Comparison of ENCODE assay signal across 8 mouse cellular contexts in the genomic region with DNA sequence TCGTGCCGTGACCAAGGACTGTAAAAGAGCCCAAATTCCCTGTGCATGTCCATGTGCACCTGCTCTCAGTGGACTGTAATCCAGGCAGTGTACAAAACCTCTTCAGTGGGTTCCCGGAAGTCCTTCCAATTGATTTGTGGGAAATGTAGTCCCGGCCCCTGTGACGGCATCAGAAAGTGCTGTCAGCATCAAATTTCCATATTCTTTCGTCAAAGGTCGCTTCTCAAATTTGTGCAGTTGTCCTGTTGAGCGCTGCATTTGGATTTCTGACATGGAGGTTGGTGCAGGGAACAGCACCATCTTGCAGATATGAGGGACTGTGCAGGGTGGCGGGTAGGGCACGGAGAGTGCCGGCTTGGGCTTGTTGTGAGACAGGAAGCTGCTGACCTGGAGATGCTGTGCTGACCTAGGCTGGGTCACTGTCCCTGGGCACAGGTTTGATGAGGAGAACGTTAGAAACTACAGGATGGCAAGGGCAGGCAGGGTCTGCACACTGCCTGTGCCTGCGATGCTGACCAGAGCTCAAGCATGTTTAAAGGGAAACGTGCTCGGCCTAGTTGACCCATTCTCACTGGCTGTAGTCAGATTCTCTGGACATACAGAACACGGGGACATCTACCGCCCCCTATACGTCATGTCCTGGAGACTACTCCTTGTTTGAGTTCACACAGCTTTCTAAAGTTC. TPM values are rescaled to one million over a fixed set of nuclear protein-coding genes. Genes with fewer than 3 reads are reported as not detected.
DNase-seq lines count a peak whose midpoint lies in the region; ATAC-seq and TF ChIP-seq lines count a peak whose summit lies in the region.

No protein-coding gene starts in this region.

- H3K9me3 ChIP-seq in embryonic facial prominence, embryonic 13.5 days = no peaks in the 10 kb centered on the region
- H3K9me3 ChIP-seq in limb, embryonic 13.5 days = no peaks in the 10 kb centered on the region
- H3K9me3 ChIP-seq in midbrain, embryonic 16.5 days (replicated peaks; ENCODE audit: control insufficient read depth, low read length, poor library complexity, severe bottlenecking) = no peaks in the 10 kb centered on the region

- H3K4me1 ChIP-seq in embryonic facial prominence, embryonic 13.5 days = peaks cover 6% of the 10 kb centered on the region; the same call in 1 of the 2 replicates
- 0 out of 2 replicates have a peak, but pooled peaks cover 2% of the 10 kb centered on the region for H3K4me1 ChIP-seq in heart, adult 2 months (ENCODE audit: control insufficient read depth, insufficient read depth, low read length)
- H3K4me1 ChIP-seq in limb, embryonic 13.5 days = peaks cover 3% of the 10 kb centered on the region; the same call in 1 of the 2 replicates
- peaks cover 9% of the 10 kb centered on the region for H3K4me1 ChIP-seq in midbrain, embryonic 16.5 days (ENCODE audit: control insufficient read depth, insufficient read depth, low read length)

- DNase-seq in 3134 (ENCODE audit: extremely low read depth, insufficient read length, low spot score) = peak; percentile 69
- peak; percentile 71 for DNase-seq in adrenal gland, postnatal 25 days
- peak; percentile 84 to 86 for DNase-seq in heart, adult 2 months
- DNase-seq in kidney, adult 8-10 months = peak; percentile 82 to 88
- peak; percentile 40 to 78 for DNase-seq in spleen, postnatal 10 days (ENCODE audit: low spot score in 2 of 2)

- TF ChIP-seq CTCF in heart, adult 2 months (IDR thresholded peaks at IDR 0.05) = peak; percentile 55

- TF ChIP-seq POLR2A in heart, adult 2 months (IDR thresholded peaks at IDR 0.05; ENCODE audit: insufficient read depth, low read depth, low read length) = 0 out of 2 replicates have a peak, but pooled peaks have one; percentile 48

- no peak overlapping the region for H3K27ac ChIP-seq in embryonic facial prominence, embryonic 13.5 days
- peak overlapping the region; percentile 61 for H3K27ac ChIP-seq in heart, adult 2 months
- H3K27ac ChIP-seq in limb, embryonic 13.5 days = no peak overlapping the region
- H3K27ac ChIP-seq in midbrain, embryonic 16.5 days (ENCODE audit: low read length) = peak overlapping the region; percentile 69

- no peak; the same call in 1 of the 2 replicates for TF ChIP-seq EP300 in heart, adult 2 months (IDR thresholded peaks at IDR 0.05; ENCODE audit: insufficient read depth, low read depth, low read length)

- no peaks in the 10 kb centered on the region for H3K27me3 ChIP-seq in embryonic facial prominence, embryonic 13.5 days
- no peaks in the 10 kb centered on the region for H3K27me3 ChIP-seq in heart, adult 2 months (ENCODE audit: control insufficient read depth, insufficient read depth, low read length)
- H3K27me3 ChIP-seq in limb, embryonic 13.5 days = no peaks in the 10 kb centered on the region
- no peaks in the 10 kb centered on the region for H3K27me3 ChIP-seq in midbrain, embryonic 16.5 days (ENCODE audit: control insufficient read depth, insufficient read depth, low read depth, low read length)

- no peaks in the 10 kb centered on the region for H3K79me2 ChIP-seq in heart, adult 2 months (replicated peaks; ENCODE audit: control insufficient read depth, insufficient read depth, low read length)

- H3K4me3 ChIP-seq in embryonic facial prominence, embryonic 13.5 days = peak overlapping the region; percentile 73
- peak overlapping the region; percentile 55 for H3K4me3 ChIP-seq in heart, adult 2 months
- H3K4me3 ChIP-seq in limb, embryonic 13.5 days = peak overlapping the region; percentile 74
- peak overlapping the region; percentile 61 for H3K4me3 ChIP-seq in midbrain, embryonic 16.5 days (ENCODE audit: low read depth, low read length)

- peak overlapping the region; percentile 85 for H3K9ac ChIP-seq in embryonic facial prominence, embryonic 13.5 days
- peak overlapping the region; percentile 83 for H3K9ac ChIP-seq in heart, adult 2 months (ENCODE audit: low read depth, low read length)
- peak overlapping the region; percentile 85 for H3K9ac ChIP-seq in limb, embryonic 13.5 days
- H3K9ac ChIP-seq in midbrain, embryonic 16.5 days (ENCODE audit: low read depth, low read length) = peak overlapping the region; percentile 76

- peak; percentile 85 for ATAC-seq in embryonic facial prominence, embryonic 13.5 days (ENCODE audit: insufficient number of reproducible peaks, insufficient read depth, low FRiP score, low TSS enrichment, low read depth)
- ATAC-seq in limb, embryonic 13.5 days (ENCODE audit: low FRiP score, low read depth) = peak; percentile 96
- ATAC-seq in midbrain, embryonic 16.5 days = peak; percentile 98

- peak overlapping the region; percentile 82 for H3K4me2 ChIP-seq in embryonic facial prominence, embryonic 13.5 days
- H3K4me2 ChIP-seq in limb, embryonic 13.5 days (replicated peaks) = peak overlapping the region; percentile 81
- H3K4me2 ChIP-seq in midbrain, embryonic 16.5 days (ENCODE audit: low read length) = peak overlapping the region; percentile 61

- 1% methylated on average over 18 of the region's 18 CpGs for WGBS in embryonic facial prominence, embryonic 13.5 days
- 1% methylated on average over 18 of the region's 18 CpGs for whole genome bisulfite sequencing in heart, adult 2 months
- WGBS in limb, embryonic 13.5 days = 1% methylated on average over 18 of the region's 18 CpGs
- under 1% methylated on average over 18 of the region's 18 CpGs for WGBS in midbrain, embryonic 16.5 days

- intact Hi-C loops in heart, adult 2 months (cut with DNase I) = loop anchor here (1.0 to 10.0 kb wide), 4 partner anchors 20 to 509 kb away; partner anchors contain the start of genes Gm28557, Gm49345, Rsl1 and Zfp729a

- no peaks in the 10 kb centered on the region for H3K36me3 ChIP-seq in embryonic facial prominence, embryonic 13.5 days
- H3K36me3 ChIP-seq in heart, adult 2 months (ENCODE audit: control insufficient read depth, insufficient read depth, low read length) = peaks cover 3% of the 10 kb centered on the region; the same call in 1 of the 2 replicates
- H3K36me3 ChIP-seq in limb, embryonic 13.5 days = no peaks in the 10 kb centered on the region
- H3K36me3 ChIP-seq in midbrain, embryonic 16.5 days (ENCODE audit: control insufficient read depth, insufficient read depth, low read length) = no peaks in the 10 kb centered on the region

RNA-seq across cellular contexts. Expression of gene Zfp759, which starts 6.7 kb away (rescaled TPM):
- total RNA-seq in adrenal gland, postnatal 25 days (2021) = 5.7 TPM in 2 replicates
- polyA plus RNA-seq in embryonic facial prominence, embryonic 13.5 days (2015; fragmentation: Nextera tagmentation; extraction: Ambion mirVana) = 2.2 and 2.7 TPM in 2 replicates
- 1 to 10 TPM; 4.0 to 8.2 TPM for total RNA-seq in heart, adult 2 months (2021)
- polyA plus RNA-seq in heart, adult 2 months (2012; rRNA removed) = 0.59 and 1.5 TPM in 2 replicates
- 2.2 and 2.3 TPM in 2 replicates for polyA plus RNA-seq in limb, embryonic 13.5 days (2015; fragmentation: Nextera tagmentation; extraction: Ambion mirVana)
- polyA plus RNA-seq in midbrain, embryonic 16.5 days (2015; fragmentation: Nextera tagmentation; extraction: Ambion mirVana) = 4.5 and 4.9 TPM in 2 replicates

RNA-seq across cellular contexts. Expression of gene Rslcan18, which starts 12.1 kb away (rescaled TPM):
- total RNA-seq in adrenal gland, postnatal 25 days (2021) = 1.3 and 1.7 TPM in 2 replicates
- polyA plus RNA-seq in embryonic facial prominence, embryonic 13.5 days (2015; fragmentation: Nextera tagmentation; extraction: Ambion mirVana) = 0.13 and 0.25 TPM in 2 replicates
- total RNA-seq in heart, adult 2 months (2021) = 1 to 10 TPM in 1 of 2 experiments, under 1 TPM in 1; 0.70 to 1.1 TPM
- 0.29 and 0.70 TPM in 2 replicates for polyA plus RNA-seq in heart, adult 2 months (2012; rRNA removed)
- polyA plus RNA-seq in limb, embryonic 13.5 days (2015; fragmentation: Nextera tagmentation; extraction: Ambion mirVana) = 0.25 and 0.32 TPM in 2 replicates
- not detected in 2 replicates for polyA plus RNA-seq in midbrain, embryonic 16.5 days (2015; fragmentation: Nextera tagmentation; extraction: Ambion mirVana)

RNA-seq across cellular contexts. Expression of gene Gm28557, which starts 19.8 kb away (rescaled TPM):
- total RNA-seq in adrenal gland, postnatal 25 days (2021) = 7.8 and 9.5 TPM in 2 replicates
- polyA plus RNA-seq in embryonic facial prominence, embryonic 13.5 days (2015; fragmentation: Nextera tagmentation; extraction: Ambion mirVana) = 2.3 and 3.3 TPM in 2 replicates
- 1 to 10 TPM; 3.5 to 4.0 TPM for total RNA-seq in heart, adult 2 months (2021)
- polyA plus RNA-seq in heart, adult 2 months (2012; rRNA removed) = 1.2 and 2.0 TPM in 2 replicates
- polyA plus RNA-seq in limb, embryonic 13.5 days (2015; fragmentation: Nextera tagmentation; extraction: Ambion mirVana) = 2.6 and 3.0 TPM in 2 replicates
- 0.95 and 1.5 TPM in 2 replicates for polyA plus RNA-seq in midbrain, embryonic 16.5 days (2015; fragmentation: Nextera tagmentation; extraction: Ambion mirVana)

RNA-seq across cellular contexts. Expression of gene Zfp708, which starts 30.4 kb away (rescaled TPM):
- 0.46 and 2.2 TPM in 2 replicates for total RNA-seq in adrenal gland, postnatal 25 days (2021)
- 8.5 and 9.2 TPM in 2 replicates for polyA plus RNA-seq in embryonic facial prominence, embryonic 13.5 days (2015; fragmentation: Nextera tagmentation; extraction: Ambion mirVana)
- 1 to 10 TPM; 1.1 to 1.2 TPM for total RNA-seq in heart, adult 2 months (2021)
- 0.10 and 1.1 TPM in 2 replicates for polyA plus RNA-seq in heart, adult 2 months (2012; rRNA removed)
- polyA plus RNA-seq in limb, embryonic 13.5 days (2015; fragmentation: Nextera tagmentation; extraction: Ambion mirVana) = 7.2 and 8.4 TPM in 2 replicates
- polyA plus RNA-seq in midbrain, embryonic 16.5 days (2015; fragmentation: Nextera tagmentation; extraction: Ambion mirVana) = 9.9 and 10.8 TPM in 2 replicates

RNA-seq across cellular contexts. Expression of gene Rsl1, which starts 44.8 kb away (rescaled TPM):
- 7.9 and 8.5 TPM in 2 replicates for total RNA-seq in adrenal gland, postnatal 25 days (2021)
- polyA plus RNA-seq in embryonic facial prominence, embryonic 13.5 days (2015; fragmentation: Nextera tagmentation; extraction: Ambion mirVana) = 8.0 and 8.9 TPM in 2 replicates
- total RNA-seq in heart, adult 2 months (2021) = 1 to 10 TPM; 3.0 to 3.4 TPM
- polyA plus RNA-seq in heart, adult 2 months (2012; rRNA removed) = 1.5 and 2.5 TPM in 2 replicates
- 7.9 and 9.5 TPM in 2 replicates for polyA plus RNA-seq in limb, embryonic 13.5 days (2015; fragmentation: Nextera tagmentation; extraction: Ambion mirVana)
- polyA plus RNA-seq in midbrain, embryonic 16.5 days (2015; fragmentation: Nextera tagmentation; extraction: Ambion mirVana) = 7.7 and 8.2 TPM in 2 replicates

Comparison
In these comparisons a context has a peak if more than half of its experiments do, and no peak if none do; other contexts are left out.
1. H3K27ac ChIP-seq: peak in heart, adult 2 months (single experiment) and midbrain, embryonic 16.5 days (single experiment); none in embryonic facial prominence, embryonic 13.5 days (single experiment) and limb, embryonic 13.5 days (single experiment).
2. Peak in every context shown above with its lines, with median percentiles within 50 percentile points of each other: DNase-seq, ATAC-seq, H3K4me2 ChIP-seq, H3K4me3 ChIP-seq and H3K9ac ChIP-seq.